Mouse (Mus musculus): ENCODE data around the gene Elovl3.

DNA sequence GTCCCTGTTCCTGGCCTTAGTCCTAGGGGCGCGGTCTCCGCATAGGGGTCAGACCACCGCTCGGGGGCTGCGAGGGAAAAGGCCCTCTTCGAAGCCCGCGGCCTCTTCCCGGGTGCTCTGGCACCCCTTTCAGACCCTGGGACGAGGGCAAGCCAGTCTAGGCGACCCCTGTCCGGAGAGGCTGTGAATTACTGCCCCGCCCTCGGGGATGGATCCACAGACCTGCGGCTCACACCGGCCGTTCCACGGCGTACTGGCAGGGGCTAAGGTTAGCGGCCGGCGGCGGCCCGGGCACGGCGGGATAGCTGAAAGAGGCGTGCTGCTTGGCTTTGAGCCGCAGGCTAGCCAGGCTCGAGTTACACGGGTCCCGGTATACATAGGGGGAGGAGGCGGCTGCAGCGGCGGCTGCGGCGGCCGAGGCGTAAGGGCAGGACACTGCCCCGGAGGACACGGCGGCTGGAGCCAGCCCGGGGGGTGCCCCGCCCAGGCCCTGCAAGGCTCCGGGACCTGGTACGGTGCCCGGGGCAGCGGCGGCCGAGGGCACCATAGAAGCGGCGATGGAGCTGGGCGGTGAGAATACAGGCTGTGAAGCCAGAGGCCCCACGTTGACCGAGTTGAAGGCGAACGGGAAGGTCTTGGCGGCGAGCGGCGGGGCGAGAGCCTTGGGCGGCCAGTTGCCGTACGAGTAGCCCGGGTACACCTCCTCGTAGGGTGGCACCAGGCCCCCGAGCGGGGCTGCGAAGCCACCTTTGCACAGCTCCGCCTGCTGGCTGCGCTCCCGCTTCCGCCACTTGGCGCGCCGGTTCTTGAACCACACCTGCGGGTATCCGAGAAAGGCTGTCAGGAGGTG is 4.3 kb downstream of the Elovl3 start:
- no peak for TF ChIP-seq EP300 (IDR thresholded peaks at IDR 0.05; ENCODE audit: insufficient read depth, low read depth, low read length)
- TF ChIP-seq CTCF (IDR thresholded peaks at IDR 0.05) = peak; percentile 53
- no peak for TF ChIP-seq POLR2A (IDR thresholded peaks at IDR 0.05; ENCODE audit: insufficient read depth, low read depth, low read length)
